Mouse (Mus musculus) heart, postnatal 25 days (tissue): ENCODE data around the gene Ccl27a. TPM values are rescaled to one million over a fixed set of nuclear protein-coding genes. Genes with fewer than 3 reads are reported as not detected.

Source experiments
- DNase-seq: peaks from one replicate; pipeline ENCODE4 v3.0.0; 2022; ENCODE audit warnings: low spot score
- intact Hi-C: fragments of 180-260 bp; cut with DNase I; formaldehyde crosslinking; loops from one replicate; pipeline ENCODE4 v1.15.1; 2025
- total RNA-seq, 2 experiments: library from RNA; stranded (reverse); gene quantifications; 2 replicates each; pipeline ENCODE4 v1.2.3; 2021

Ccl27a gene
- total RNA-seq, 2 experiments from 2014 or later = 11.6 to 17.2 TPM

DNA sequence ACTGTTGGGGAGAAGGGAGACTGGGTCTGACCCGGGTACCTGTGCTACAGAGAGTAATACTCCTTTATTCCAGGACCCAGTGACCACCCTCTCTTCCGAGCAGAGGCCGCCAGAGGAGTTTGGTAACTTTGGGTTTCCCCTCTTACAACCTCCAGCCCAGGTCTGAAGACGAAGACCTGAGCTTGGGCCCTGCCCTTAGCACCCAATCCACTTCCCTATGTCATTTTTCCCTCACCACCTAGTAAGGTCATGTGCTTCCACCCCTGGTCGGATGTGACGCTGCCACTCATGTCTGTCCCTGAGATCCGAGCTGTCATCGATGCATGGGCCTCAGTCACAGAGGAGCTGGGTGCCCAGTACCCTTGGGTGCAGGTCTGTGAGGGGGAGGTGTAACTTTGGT, 17.6 kb downstream of the Ccl27a start:
- DNase-seq = no peak
- intact Hi-C loops = loop anchor here (2.0 kb wide), 1 partner anchor 16 kb away; no protein-coding TSS in a partner anchor

DNA sequence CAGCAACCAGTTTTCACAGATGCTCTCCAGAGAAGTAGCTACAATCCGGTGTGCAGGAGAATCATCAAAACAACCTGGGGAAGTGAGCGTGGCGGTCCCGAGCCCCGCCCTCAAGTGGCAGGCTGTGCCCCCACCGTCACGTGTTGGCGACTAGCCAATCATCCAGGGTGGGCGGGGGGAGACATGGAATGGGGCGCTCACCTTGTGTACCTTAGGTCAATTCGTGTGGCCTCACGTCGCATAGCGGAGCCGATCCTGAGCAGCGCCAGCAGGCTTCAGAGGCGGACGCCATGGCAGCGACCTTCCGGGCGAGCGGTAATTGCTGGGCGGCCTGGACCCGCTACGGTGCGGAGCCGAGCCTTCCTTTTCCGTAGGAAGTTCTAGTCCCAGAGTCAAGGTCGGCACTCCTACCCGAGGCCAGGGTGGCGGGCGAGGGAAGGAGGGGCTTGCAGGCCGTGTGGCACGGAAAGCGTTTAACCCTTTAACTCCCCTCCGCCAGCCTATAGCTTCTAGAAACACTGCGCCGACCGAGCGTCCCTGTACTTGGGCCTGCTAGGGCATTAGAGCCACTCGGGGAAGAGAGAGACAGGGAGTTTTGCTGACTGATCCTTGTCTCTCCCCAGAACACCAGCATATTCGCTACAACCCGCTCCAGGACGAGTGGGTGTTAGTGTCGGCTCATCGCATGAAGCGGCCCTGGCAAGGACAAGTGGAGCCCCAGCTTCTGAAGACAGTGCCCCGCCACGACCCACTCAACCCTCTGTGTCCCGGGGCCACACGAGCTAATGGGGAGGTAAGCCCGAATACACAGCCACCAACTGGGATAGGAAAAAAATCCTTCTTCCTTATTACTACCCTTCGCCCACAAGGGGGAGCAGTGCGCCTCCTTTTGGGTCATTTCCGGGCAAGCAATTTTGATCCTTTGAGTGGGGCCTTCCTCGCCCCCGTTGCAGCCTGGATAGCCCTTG, 18.4 kb downstream of the Ccl27a start, which contains the start of gene Sigmar1:
Sigmar1 (minus strand) TSS at position 820 of the 968 bp plus-strand sequence.
- DNase-seq = peak; percentile 74
- intact Hi-C loops = loop anchor here (2.0 kb wide), 1 partner anchor 17 kb away; no protein-coding TSS in a partner anchor

DNA sequence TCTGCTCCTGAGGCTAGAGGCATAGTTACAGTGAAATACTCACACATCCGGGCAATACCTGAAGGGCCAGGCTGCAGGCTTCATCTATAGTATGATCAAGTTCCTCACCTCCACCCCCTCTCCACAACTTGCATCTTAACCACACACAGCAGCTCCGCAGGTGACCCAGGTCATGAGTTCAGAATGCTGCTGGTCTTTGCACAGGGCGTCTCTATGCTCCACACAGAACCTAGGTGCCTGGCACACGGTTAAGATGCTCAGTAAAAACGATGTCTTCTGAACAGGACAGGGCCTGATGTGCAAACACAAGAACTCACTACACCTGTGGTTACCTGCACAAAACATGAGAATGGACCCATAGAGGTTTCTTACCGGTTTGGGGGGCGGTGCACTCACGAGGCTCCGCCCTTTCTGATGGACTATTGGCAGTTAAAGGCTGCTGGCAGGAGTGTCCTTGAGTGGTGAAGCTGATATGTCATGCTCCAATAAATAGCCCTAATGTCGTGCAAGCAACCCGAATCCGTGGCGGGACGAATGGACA, 19.2 kb downstream of the Ccl27a start, which contains the start of gene Galt:
Galt (plus strand) TSS at position 432 of the 541 bp plus-strand sequence.
- intact Hi-C loops = no loop called here
- DNase-seq = no peak

DNA sequence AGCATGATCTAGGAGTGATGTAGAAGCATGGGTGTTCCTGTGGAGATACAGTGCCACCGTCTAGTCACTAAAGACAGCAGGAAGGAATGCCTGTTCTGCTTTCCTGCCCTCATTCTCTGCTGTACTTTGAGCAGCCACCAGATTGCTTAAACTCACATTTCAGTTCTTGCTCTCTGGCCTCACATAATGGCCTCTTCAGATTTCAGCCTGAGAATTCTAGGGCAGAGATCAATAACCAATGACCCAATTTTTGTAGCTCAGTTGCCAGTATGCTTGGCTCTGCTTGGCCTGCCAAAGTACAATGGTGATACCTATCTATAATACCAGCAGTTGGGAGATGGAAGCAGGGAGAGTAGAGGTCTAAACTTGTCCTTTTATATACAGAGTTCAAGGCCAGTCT, 29.0 kb downstream of the Ccl27a start:
- intact Hi-C loops = no loop called here

DNA sequence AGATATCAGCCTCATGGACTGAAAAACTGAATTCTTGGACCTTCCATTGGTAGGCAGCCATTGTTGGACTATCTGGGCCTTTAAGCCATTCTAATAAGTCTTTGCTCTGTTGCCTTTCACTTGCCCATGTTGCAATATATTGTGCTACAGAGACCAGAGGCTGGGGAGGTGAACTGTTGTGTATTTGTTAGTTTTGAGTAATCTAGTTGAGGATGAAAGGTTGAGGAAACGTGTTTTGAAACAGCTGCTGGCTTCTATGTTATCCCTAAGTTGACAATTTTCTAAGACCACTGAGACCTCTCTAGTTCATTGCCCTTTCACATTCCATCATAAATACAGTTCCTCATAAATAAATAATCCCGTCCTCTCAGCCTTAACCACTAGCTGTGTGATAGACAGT, 29.9 kb downstream of the Ccl27a start:
- intact Hi-C loops = no loop called here
- DNase-seq = no peak

More for the DNA sequence above, 29.0 kb downstream of the Ccl27a start:
- no peak for DNase-seq

DNA sequence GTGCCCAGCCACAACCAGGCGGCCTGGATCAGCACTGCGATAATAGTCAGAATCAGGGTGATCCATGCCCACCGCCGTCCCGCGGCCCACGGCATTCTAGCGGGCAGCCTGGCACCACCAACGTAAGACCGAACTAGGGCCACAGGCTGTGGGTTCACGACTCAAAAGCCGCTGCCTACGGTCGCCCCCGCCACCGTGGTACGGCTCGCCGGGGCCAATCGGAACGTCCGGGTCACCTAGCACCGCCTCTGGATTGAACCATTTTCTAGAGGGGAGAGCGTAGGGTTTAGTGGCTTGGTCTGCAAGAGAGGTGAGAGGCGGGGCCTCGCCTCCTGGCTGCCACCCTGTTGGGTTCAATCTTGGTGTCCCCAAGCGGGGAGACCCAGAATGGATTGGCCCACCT, 32.9 kb downstream of the Ccl27a start:
- intact Hi-C loops = no loop called here
- DNase-seq = peak; percentile 88

DNA sequence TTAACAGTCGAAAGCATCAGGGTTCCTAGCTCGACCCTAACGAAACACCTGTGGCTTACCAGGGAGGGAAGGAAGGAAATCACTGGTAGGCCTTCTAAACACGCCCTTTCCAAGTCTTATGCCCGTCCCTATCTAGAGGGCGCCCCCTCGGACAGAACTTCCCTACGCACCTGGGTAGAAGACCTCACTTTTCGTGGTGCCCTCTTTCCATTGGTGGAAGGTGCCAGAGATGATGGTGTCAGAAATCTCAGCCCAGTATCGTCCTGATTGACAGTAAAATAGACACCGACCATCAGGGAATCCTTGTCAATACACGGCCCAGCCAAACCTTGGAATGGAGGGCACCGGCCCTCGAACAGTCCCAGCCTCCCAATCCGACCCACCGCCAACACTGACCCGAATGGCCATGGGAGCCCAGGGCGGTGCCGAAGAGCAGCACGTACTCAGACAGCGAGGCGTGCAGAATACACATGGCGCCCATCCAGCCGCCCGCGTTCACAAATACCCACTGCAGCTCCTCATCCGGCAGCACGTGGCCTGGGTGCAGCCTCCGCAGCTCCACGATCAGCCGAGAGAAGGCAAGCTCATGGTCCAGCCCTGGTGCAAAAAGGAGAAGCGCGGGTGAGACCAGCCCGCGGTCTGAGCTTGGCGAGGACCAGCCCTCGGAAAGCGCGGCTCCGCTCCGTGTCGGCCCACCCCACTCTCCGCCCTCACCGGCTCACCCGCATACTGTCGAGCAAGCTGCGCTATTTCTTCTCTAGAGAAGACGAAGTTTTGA, 33.5 kb downstream of the Ccl27a start:
- DNase-seq = no peak
- intact Hi-C loops = no loop called here

DNA sequence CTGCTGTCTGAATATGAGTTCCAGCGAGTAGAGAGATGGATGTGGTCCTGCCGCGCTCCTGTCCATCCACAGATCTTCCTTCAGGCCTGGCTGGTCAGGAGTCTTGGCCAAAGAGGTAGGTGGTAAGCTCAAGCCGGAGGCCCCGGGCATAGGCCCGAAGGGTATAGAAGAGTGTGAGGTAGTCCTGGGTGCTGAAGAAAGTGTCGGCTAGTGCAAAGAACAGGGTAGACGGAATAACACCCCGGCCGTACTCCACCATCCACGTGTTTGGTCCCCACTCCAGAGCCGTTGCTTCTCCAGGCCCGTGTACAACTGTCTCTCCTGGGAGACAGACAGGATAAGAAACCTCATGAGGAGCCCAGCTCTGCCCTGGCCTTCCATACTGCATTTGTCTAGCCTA, 34.8 kb downstream of the Ccl27a start:
- intact Hi-C loops = no loop called here
- no peak for DNase-seq

DNA sequence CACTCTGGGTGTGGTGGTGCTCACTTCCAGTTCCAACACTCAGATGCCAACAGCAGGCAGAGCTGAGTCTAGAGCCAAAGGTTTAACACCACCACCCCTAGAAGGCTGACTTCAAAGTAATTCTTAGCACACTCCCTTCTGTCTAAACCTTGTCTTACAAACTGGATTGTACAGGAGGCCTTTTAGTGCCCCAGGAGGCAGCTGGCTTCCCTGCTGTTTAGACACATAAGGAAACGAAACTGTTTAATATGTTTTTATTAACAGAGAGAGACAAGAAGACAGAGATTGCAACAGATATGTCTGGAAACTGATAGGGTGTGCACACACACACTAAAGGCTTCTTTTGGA, 35.8 kb downstream of the Ccl27a start:
- intact Hi-C loops = no loop called here
- no peak for DNase-seq

DNA sequence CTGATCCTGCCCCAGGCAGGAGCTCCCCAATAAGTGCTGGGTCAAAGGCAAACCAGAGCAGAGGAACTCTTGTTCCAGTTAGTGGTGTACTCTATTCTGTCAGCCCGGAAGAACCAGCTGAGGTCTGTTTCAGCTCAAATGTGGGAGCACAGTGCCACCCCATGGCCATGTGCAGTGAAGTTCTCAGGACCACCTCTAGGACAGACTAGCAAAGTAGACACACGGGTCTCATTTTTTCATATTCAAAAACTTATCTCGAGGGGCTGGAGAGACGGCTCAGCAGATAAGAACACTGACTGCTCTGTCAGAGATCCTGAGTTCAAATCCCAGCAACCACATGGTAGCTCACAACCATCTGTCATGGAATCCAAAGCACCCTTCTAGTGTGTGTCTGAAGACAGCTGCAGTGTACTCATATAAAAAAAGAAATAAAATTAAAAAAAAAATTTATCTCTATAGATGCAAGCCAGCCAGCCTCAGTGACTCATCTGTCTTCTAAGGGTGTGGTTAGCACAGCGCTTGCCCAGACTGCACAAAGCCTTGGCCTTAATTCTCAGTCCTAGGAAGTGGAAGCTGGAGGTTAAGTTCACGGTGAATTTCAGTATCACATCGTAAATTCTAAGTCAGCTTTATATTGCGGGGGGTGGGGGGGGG, 36.3 kb downstream of the Ccl27a start:
- peak; percentile 46 for DNase-seq
- intact Hi-C loops = loop anchor here (2.0 kb wide), 1 partner anchor 21 kb away; no protein-coding TSS in a partner anchor

DNA sequence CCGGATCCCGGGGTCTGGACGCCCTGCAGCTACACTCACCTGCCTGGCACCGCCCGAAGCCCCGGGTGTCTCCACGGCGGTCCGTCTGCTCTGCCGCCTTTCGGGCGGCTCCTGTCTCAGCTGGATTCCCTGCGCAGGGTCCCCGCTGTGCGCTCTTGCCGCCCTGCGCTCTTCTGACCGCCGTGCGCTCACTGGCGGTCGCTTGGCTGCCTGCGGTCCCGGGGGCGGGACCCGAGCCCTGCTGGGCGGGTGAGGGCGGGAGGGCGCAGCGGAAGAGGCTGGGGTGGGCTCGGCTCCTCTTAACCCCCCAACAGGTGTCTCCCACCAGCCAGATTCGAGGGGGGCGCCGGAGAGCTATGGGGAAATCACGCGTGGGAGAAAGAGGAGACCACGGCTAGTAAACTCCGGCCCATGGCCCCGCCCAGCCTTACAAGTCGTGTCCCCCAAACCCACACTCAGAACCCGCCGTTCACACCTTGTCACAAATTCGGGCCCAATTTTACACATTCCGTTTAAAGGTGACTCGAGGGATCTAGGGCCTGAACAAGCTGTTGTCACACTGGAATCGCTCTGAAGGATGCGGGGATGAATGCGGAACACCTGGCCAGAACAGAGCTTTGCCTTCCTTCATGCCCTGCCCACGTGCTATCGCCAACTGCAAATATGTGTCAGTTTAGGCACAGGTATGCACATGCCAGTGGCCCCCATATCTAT, 42.8 kb downstream of the Ccl27a start, which contains the start of gene Arid3c:
Arid3c (minus strand) TSS at position 91 of the 714 bp plus-strand sequence.
- no peak for DNase-seq
- intact Hi-C loops = no loop called here

DNA sequence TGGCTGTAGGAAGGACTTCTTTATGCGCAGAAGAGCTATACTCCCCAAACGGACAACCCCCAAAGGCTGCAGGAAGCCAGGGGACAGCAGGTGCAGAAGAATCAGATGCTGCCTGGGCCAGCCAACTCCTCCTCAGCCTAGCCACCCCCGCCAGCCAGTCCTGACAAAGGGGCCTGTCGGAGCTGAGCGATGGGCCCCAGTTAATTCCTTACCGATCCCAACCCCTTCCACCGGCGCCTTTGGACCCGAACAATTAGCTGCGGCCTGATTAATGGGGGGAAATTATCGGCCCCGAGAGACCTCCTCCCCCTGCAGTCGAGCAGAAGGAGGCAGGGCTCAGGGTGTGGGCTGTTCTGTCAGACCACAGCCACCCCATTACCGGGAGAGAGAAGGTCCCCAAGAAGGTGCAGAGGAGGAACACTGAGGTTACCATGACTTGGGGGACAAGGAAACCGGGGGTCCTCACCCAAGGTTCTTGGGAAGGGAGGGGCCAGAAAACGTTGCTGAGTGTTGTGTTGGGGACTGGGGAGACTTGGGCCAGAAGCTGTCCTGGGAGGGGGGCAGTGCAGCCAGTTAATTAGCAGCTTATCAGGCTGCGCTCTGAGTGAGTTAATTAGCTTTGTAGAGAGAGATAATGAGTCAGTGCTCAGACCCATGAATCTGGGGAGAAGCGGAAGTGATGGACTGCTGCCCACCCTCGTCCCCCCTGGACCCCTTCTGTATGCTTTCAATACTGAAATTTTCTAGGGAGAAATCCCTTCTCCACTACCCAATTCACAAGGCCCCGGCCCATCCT, 47.0 kb downstream of the Ccl27a start:
- DNase-seq = no peak
- intact Hi-C loops = no loop called here

DNA sequence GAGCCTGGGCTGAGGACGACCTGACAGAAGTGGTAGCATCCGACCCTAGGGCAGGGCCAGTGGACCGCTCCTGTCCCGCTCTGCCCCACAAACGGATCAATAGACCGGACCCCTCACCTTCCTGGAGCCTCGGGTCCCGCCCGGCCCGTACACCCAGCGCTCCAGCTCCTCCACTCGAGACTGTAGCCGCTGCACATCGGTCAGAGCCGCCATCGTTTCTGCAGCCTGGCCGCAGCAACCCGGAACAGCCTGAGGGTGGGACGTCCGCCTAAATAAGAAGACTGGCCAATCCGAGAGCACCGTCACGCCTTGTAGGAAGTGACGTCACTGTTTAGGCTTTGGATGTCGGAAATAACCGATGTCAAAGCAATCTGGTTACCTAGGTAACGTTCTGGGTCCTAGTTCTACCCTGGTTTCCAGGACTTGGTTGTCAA, 51.1 kb downstream of the Ccl27a start, which contains the start of gene Dctn3:
Dctn3 (minus strand) TSS at position 253 of the 434 bp plus-strand sequence.
- intact Hi-C loops = no loop called here

More for the DNA sequence above, 51.1 kb downstream of the Ccl27a start, which contains the start of gene Dctn3:
- DNase-seq = peak; percentile 82

Other genes with a start within 250 kb of the Ccl27a start
- 10 to 100 TPM; 12.5 to 14.3 TPM for gene Fam219a, start 204.7 kb downstream of the Ccl27a start, total RNA-seq
- gene Dnaic1, start 204.5 kb downstream of the Ccl27a start, total RNA-seq = 1 to 10 TPM; 1.8 to 2.7 TPM
- 1 to 10 TPM; 8.0 to 8.8 TPM for gene Enho, start 133.9 kb downstream of the Ccl27a start, total RNA-seq
- 1 to 10 TPM; 4.2 to 5.1 TPM for gene Cntfr, start 77.2 kb downstream of the Ccl27a start, total RNA-seq
- gene Il11ra1, start 74.3 kb downstream of the Ccl27a start, total RNA-seq = 10 to 100 TPM; 74.2 to 87.4 TPM
- gene Rpp25l, start 60.7 kb downstream of the Ccl27a start, total RNA-seq = 10 to 100 TPM; 30.5 to 32.0 TPM
- 10 to 100 TPM; 74.8 to 79.9 TPM for gene Dctn3, start 51.1 kb downstream of the Ccl27a start, total RNA-seq
- gene Arid3c, start 43.1 kb downstream of the Ccl27a start, total RNA-seq = not detected
- gene Galt, start 19.0 kb downstream of the Ccl27a start, total RNA-seq = 10 to 100 TPM; 52.1 to 52.9 TPM
- gene Sigmar1, start 18.1 kb downstream of the Ccl27a start, total RNA-seq = 10 to 100 TPM; 18.0 to 19.6 TPM
- gene Gm21541, start 129.4 kb upstream of the Ccl27a start, total RNA-seq = not detected
- gene Gm20878, start 167.3 kb upstream of the Ccl27a start, total RNA-seq = under 1 TPM; 0.39 to 0.53 TPM
- gene Fam205a4, start 191.8 kb upstream of the Ccl27a start, total RNA-seq = not detected